Mouse (Mus musculus) central nervous system, embryonic 11.5 days (tissue): Measurements from ENCODE around the gene Obp1b. TPM values are rescaled to one million over a fixed set of nuclear protein-coding genes. Genes with fewer than 3 reads are reported as not detected.

Source experiments
- polyA plus RNA-seq: library from polyadenylated mRNA; depleted of rRNA; stranded (reverse); fragments of >200 nt; gene quantifications from 2 replicates; pipeline ENCODE4 v1.2.3, GENCODE M21; 2012; rRNA removed

The Obp1b gene
- polyA plus RNA-seq: not detected in 2 replicates

GRCm38 (mm10) chrX:78186477-78186876 is at the start of gene Obp1b:
Obp1b (plus strand) TSS chrX:78186777.

Other genes with a start within 250 kb of the Obp1b start
- gene Obp1a, start 95.4 kb upstream of the Obp1b start, polyA plus RNA-seq: 0.12 TPM in 1 of 2 replicates, not detected in the other
- gene Gm5938, start 61.3 kb upstream of the Obp1b start, polyA plus RNA-seq: not detected in 2 replicates
- not detected in 2 replicates for gene Gm14743, start 59.1 kb downstream of the Obp1b start, polyA plus RNA-seq
- gene 4930480E11Rik, start 182.9 kb downstream of the Obp1b start, polyA plus RNA-seq: not detected in 2 replicates